Mouse (Mus musculus): Measurements from ENCODE around the gene Kncn. TPM values are rescaled to one million over a fixed set of nuclear protein-coding genes. Genes with fewer than 3 reads are reported as not detected.

The Kncn gene
- total RNA-seq, 2 experiments from 2014 or later, result 0.22 TPM; not detected in 1

- DNase-seq (ENCODE audit: extremely low spot score in 1 of 2, low spot score in 1 of 2), result no peak
Measured at GRCm38 (mm10) chr4:115935835-115936581, 51.8 kb downstream of the Kncn start.

- no peak for DNase-seq (ENCODE audit: extremely low spot score in 1 of 2, low spot score in 1 of 2)
Measured at GRCm38 (mm10) chr4:115936646-115937045, 52.4 kb downstream of the Kncn start.

- no peak for DNase-seq (ENCODE audit: extremely low spot score in 1 of 2, low spot score in 1 of 2)
Measured at GRCm38 (mm10) chr4:115937061-115937976, 53.1 kb downstream of the Kncn start.

- DNase-seq (ENCODE audit: extremely low spot score in 1 of 2, low spot score in 1 of 2), result peak; percentile 26 to 52
Measured at GRCm38 (mm10) chr4:115938276-115939160, 54.3 kb downstream of the Kncn start.

Other genes with a start within 250 kb of the Kncn start
- gene Cyp4b1, start 236.7 kb upstream of the Kncn start, total RNA-seq (2021), result 1 to 10 TPM in 1 of 2 experiments, under 1 TPM in 1; 0.87 to 1.4 TPM
- gene Efcab14, start 146.7 kb upstream of the Kncn start, total RNA-seq (2021), result 10 to 100 TPM; 49.8 to 50.8 TPM
- gene Tex38, start 103.4 kb upstream of the Kncn start, total RNA-seq (2021), result under 1 TPM; 0.59 to 0.80 TPM
- gene Atpaf1, start 99.6 kb upstream of the Kncn start, total RNA-seq (2021), result 10 to 100 TPM; 45.7 to 51.8 TPM
- gene Mob3c, start 56.3 kb upstream of the Kncn start, total RNA-seq (2021), result 1 to 10 TPM; 5.1 to 5.3 TPM
- 10 to 100 TPM; 39.5 to 53.9 TPM for gene Mknk1, start 45.2 kb upstream of the Kncn start, total RNA-seq (2021)
- under 1 TPM in 1 of 2 experiments, not detected in 1; 0.22 TPM for gene 6430628N08Rik, start 6.3 kb downstream of the Kncn start, total RNA-seq (2021)
- under 1 TPM in 1 of 2 experiments, not detected in 1; 0.07 TPM for gene Dmbx1, start 55.5 kb downstream of the Kncn start, total RNA-seq (2021)
- gene Faah, start 133.5 kb downstream of the Kncn start, total RNA-seq (2021), result 100 to 1,000 TPM; 139 to 163 TPM
- gene Nsun4, start 169.5 kb downstream of the Kncn start, total RNA-seq (2021), result 1 to 10 TPM; 7.5 to 8.3 TPM
- 100 to 1,000 TPM; 385 to 447 TPM for gene Uqcrh, start 190.7 kb downstream of the Kncn start, total RNA-seq (2021)
- 10 to 100 TPM; 46.0 to 46.8 TPM for gene Lrrc41, start 190.9 kb downstream of the Kncn start, total RNA-seq (2021)
- under 1 TPM; 0.54 to 0.99 TPM for gene Rad54l, start 239.3 kb downstream of the Kncn start, total RNA-seq (2021)
- 10 to 100 TPM; 64.5 to 68.6 TPM for gene Pomgnt1, start 239.4 kb downstream of the Kncn start, total RNA-seq (2021)